Mouse (Mus musculus): Measurements from ENCODE around the gene Bach2.

Bach2 gene

DNA sequence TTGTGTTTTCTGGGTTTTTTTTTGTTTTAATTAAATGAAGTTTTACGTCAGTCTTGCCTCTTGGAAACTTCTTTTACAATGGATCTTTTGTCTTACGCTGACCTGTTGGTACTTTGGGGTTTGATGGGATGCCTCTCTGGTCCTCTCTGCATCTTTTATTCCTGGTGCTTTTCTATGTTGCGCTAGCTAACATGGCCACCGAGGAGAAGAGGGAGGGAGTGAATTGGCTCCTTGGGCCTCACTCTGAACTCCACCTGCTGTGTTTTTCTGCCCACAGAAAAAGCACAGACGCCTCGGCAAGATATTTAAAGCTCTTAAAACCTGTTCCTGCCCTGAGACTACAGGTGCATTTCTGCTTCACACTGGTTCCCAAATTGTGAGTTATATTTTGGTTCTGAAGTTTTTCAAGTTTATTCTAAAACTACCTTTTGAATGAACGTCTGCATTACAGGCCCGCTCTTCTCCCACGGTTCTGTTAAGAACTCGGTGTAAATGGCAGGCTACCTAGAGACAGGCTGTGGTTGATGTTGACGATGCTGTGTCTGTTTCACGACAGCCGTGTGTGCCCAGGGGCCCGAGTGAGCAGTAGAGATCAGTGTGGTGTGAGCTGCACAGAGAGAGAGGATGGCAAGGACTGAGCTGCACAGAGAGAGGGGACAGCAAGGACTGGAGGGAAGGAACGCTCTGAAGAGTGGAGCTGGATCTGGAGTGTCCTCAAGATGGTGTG is 13.5 kb downstream of the Bach2 start:
- no peak for DNase-seq

DNA sequence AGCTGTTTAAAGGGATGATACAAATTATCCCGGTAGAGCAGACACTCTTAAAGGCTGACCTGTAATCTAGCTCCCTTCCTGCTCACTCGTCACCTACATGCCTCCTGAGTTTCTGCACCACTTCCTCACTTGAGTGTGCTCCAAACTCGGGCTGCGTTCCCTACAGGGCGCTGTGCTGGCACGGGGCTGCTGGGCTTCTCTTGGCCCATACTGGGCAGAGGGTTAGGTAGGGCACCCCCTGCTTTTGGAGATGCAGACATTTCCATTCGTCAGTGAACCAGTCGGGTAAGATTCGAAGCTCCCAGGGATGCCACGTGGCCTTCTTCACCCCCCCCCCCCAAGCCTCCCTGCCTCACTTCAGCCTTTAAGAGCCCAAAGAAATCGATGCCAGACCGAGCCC is 19.1 kb downstream of the Bach2 start:
- no peak for DNase-seq

DNA sequence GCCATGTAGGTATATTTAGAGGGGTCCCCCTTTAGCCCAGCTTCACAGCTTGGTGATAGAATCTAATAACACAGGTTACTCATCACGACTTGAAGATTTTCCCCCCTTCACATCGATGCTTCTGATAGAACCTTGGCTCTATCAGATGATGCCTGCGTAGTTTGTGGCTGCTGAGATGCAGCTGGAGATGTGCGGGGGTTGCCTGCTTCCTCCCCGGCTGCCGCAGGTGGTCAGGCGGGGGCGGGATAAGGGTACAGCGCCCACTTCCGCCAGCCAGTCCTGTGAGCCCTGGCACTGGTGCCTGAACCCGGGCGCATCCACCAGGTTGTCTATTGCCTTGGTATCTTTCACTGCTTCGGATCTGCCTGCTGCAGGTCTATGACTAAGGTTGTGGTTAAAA is 19.5 kb downstream of the Bach2 start:
- DNase-seq = no peak

DNA sequence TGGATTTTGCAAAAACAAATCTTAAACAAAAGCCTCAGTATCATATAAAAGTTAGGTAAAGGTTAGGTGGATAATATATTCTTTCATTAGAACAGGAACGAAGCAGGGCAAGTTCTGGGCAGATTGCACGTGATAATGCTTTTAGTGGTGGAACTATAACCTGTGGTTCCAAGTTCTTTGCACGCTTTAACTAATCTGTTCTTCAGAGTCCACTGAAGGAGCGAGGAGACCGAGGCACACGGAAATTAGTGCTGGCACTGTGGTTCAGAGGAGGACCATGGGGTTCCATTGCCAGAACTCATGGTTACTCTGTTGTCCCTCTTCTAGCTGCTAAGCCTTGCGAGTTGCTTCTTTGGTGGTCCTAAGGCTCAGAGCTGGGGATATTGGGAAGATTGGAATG is 20.0 kb downstream of the Bach2 start:
- no peak for DNase-seq

DNA sequence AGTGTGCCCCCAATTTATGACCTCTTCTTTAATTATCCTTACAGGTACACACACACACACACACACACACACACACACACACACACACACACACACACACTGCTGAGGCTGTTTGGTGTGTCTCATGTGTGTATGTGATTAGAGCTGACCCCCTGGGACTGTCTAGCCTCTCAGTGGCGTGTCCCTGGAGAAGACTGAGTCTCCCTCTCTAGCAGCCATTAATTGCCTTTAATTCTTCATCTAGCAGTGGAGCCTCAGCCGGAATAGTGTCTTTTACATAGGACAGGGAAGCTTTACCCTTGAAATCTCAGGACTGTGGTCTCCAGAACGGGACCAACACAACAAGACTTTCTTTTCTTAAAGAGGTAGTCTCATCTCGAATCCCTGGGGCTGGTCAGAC is 22.3 kb downstream of the Bach2 start:
- DNase-seq = no peak

DNA sequence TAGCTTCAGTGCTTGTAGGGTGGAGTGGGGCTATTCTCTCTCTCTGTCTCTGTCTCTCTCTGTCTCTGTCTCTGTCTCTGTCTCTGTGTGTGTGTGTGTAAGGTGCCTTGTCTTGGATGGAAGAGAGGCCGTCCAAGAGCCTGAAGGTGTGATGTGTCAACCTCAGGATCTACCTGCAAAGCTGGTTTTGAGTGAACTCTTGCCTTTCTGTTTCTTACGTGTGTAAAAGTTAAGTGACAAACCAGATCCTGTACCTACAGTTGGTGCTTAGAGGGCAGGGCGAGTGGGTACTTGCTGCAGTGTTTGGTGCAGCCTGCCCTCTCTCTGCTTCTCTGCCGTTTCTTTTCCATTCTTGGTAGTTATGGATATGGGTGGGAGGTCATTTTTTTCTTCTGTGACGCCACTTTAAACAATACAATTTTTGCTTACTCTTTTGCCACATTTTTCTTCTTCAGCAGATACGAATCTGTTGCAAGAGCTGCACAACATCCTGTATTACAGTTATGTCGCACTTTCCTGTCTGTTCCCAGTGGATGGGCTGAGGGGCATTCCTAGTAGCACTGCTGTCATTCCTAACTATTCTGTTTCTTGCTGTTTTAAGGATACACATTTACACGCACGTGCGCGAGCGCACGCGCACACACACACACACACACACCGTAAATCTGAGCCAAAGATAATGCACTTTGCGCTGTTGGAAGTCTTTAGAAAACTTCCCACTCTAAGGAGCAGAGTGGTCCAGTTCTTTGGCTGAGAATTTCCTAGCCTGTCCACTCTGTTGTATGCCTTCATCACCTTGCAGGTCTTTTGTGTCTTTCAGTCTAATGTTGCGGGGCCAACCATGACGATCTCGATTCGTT is 24.5 kb downstream of the Bach2 start:
- no peak for DNase-seq

DNA sequence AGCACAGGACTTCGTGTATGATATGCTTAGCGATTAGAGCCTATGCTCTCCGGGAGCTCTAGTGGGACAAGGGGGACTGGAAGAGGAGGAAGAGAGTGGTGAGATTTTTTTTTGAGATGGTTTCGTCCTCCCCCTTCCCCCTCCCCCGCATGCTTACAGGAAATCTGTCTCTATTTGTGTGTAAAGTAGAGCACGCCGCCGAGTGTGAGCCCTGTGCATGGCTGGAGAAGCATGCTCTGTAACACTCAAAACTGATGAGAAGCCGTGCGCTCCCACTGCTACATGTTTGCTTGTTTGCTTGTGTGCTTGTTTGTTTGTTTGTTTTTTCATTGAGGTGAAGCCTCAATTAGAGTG is 25.1 kb downstream of the Bach2 start:
- DNase-seq = no peak

DNA sequence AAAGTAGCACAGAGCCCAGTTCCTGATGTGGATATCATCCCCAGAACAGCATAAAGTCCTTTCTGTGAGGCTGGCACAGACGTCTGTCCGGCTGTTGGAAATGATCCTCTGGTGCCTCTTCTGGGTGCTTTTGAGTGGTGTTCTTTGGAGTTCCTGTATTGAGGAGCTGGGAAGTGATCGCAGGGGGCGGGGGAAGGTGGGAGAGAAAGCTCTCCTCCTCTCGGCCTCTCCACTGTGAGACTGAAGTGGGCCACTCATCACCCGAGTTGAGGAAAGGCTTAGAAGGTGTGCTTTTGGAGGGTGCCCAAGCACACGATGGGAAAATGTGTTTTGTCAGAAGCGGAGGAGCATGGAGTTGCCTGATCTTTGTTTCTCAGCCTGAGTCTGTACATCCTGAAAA is 26.3 kb downstream of the Bach2 start:
- DNase-seq = no peak

DNA sequence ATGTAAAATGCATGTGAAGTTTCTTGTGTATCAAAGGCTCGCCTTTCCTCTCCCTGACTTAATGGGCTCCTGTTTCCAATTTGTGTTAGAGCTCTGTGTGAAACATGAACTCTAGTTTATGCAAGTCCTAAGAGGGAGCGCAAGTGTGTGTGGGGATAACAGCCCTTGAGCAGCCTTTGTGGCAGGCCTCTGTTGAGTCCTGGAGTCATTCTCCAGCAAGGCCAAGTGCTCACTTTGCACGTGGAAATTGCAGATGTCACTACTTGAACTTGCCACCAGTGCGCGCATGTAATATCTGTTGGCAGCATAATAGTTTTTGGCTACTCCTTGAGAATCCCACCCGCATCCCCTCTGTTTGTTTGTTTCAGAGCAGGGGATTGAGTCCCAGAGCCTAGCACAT is 28.1 kb downstream of the Bach2 start:
- no peak for DNase-seq

DNA sequence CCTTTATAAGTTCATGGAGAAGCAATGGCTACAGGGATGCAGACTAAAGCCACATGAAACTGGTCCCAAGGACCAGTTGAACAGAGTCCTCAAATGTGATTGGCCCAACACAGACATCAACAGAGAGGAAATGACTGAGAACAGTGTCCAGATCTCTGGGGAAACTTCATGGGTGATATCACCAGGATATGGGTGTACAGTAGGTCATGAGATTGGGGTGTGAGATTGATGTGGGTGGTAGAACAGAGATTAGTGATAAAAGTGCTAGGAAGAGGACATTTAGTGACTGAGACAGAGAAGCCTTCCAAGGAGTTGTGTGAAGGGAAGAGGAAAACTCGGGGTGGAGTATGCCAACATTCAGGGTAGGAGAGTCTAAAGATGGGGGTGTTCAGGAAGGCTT is 29.4 kb downstream of the Bach2 start:
- DNase-seq = no peak

DNA sequence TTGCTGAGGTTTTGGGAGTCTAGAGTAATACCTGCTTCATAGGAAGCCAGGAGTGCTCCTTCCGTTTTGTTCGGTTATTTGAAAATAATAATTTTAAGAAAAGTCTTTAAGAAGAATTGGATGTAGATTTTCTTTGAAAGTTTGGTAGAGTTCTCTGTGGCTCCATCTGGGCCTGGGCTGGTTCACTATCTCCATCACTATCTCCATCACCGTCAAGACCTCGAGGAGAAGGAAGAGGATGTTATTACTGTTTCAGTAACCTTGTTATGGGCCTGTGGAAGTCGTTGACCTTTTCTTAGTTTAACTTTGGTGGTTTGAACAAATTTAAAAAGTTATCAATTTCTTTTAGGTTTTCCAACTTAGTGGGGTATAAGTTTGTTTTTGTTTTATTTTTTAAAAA is 33.8 kb downstream of the Bach2 start:
- no peak for DNase-seq

DNA sequence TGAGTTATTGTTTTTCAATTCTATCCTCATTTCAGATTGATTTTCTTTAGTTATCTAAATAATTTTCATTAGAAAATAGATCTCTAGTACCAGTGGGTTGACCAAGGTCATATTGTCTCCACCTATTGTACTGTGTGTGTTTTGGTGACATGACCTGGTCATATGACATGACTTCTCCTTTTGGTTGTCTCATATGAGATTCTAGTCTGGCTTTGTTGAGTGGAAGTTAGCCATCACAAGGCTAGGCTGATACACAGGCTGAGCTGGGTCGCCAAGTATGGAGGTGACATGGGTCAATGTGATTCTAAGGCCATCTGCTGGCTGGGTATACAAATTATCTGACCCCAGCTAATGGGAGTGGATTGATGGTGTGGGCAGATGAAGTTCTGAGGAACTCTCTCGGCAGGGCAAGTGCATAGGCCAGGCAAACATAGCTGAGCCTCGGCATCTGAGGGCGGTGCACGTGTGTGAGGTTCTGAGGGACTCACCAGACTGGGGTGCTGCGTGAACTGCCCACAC is 36.2 kb downstream of the Bach2 start:
- no peak for DNase-seq

DNA sequence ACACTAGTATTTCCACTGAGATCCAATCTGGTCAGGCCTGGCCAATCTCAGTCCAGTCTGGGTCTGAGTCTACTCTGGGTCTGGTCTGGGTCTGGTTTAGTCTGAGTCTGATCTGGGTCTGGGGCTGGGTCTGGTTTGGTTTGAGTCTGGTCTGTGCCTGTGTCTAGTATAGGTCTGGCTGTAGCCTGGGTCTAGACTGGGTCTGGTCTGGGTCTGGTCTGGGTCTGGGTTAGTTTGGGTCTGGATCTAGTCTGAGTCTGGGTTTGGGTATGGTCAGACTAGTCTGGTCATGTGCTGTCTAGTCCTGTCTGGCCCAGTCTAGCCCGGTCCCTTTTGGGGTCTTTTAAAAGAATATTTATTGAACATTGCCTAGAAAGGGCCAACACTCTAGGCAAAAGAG is 41.2 kb downstream of the Bach2 start:
- no peak for DNase-seq

DNA sequence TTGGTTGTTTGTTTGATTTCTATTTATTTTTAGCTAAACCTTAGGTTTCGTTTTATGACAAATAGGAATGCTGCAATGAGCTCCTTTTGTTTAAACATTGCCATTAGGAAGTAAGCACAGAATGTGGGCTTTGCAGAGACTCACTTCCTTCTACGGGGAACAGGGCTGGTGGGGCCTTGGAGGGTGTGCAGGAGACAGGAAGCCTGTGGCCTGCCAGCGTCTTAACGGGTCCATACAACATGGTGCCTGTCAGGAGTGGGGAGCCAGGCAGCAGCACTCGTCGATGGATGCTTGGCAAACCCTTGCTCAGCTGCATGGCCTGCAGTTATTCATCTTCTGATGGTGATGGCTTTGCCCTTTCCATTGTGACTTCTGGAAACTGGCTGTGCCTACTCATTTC is 41.8 kb downstream of the Bach2 start:
- no peak for DNase-seq

DNA sequence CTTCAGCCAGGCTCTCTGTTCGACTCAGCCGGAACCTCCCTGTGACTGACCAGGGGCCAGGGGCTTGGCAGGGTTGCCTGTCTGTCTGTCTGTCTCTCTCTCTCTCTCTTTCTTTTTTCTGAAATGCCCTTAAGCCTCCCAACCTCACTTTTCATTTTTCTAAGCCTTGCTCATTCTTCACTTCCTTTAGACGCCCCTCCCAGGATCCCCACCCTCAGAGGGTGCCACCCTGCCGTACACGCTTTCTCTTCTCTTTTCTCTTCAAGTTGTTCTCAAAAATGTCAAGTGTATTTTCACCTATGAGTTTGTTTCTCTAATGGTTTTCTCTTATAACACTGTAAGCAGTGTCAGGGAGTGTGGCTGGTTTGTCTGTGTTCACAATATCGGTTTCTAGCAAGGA is 42.7 kb downstream of the Bach2 start:
- no peak for DNase-seq

DNA sequence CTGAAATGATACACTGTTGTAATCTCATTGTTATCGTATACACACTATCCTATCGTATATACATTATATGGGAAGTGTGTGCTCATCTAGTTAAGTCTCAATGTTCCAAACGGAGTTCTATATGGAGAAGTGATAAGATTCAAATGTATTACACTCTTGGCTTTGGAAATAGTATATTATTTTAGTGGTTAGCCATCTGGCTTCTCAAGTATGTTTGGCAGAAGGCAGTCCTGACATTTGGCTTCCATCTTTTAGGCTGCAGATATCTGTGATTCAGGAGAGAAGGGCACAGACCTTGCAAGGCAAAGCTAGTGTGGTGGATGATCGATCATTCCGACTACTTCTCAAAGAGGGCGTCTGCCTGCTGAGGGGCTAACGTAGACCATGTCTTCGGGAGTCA is 47.8 kb downstream of the Bach2 start:
- DNase-seq = no peak

DNA sequence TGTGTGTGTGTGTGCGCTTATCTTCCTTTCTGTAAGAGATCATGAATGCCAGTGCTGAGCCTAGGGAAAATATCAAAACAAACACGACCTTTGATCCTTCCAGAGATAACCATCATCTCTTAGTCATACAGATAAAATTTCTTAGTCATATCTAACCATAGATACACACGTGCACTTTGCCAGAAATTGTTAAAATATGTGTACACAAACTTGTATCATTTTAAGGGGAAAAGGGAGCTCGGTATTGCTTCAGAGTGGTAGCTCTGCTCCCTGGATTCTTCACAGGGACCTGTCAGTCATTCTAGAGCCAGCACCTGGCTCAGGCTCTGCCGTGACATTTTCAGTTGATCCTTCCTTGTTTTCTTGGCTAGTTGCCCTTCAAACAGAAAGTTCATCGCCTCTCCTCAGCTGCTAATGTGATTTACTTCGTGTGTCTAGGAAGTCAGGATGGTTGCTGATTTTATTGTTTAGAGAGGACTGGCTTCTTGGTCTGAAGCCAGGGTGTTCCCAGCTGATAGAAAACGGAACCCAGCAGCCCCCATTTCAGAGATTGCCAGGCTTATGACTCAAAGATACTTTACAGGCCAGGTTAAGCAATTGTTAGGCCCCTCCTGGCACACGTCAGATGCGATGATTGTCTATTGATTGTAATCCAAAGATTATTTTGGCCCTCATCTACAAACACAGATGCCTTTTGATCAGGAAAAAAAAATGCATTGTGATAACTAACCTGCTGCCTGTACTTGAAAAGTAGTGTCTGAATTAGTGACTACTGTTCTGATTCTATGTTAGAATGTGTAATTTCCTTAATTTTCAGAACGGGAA is 49.6 kb downstream of the Bach2 start:
- DNase-seq = peak; percentile 50

DNA sequence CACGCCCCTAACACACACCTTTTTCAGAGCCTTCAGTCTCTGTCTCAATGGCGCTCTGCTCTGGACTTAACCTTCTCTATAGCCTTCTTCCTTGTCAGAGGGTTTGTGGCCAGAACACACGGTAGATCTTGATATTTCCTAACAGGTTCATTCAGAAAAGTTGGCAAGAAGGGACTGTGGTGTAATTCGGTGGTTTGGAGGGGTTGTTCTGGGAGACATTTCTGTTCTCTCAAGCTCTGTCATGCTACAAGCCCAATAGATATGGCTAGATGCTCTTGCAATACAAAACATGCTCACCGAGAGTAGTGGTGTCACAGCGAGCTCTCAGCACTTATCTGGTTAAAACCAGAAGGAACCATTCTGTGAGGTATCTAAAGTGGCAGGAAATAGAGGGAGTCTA is 51.2 kb downstream of the Bach2 start:
- no peak for DNase-seq

DNA sequence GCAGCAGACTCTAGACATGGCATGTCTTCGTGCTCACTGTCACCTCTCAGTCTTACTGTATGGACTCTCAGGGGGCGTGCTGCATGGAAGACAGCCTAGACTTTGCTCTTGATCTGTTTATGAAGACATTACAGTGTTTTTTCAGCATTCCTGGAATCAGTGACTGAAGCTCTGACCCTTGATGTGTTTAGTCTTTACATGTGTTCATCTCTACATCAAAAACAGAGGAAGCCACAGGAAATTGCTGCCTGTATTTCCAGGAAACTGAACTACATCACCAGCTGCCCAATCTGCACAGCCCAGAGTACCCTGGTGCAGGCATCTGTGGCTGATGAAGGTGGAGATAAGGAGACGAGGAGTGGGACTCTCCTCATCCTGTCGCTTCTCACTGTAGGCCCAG is 52.8 kb downstream of the Bach2 start:
- no peak for DNase-seq

DNA sequence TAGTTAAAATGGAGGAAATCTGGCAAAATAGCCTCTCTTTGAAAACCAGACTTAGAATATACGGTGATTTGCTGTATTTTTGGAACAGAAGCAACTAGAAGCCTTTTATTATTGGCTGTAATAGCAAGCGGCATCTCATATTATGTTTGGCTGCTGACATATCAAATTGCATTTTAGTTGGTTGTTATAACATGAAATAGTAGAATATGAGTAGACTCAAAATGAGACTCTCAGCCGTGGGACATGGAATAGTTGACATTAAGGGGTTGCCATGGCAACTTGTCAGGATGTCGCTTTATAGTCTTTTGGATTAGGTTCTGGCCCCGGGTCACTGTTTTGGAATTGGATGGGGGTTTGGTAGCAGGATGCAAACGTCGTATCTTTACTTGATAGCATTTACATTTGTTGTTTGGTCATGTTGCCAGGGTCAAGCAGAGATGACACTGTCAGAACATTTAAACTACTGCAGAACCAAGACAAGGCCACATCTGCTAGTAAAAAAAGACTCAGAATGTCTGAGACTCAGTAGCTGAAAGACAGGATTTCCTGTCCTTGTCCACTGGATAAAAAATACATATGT is 55.2 kb downstream of the Bach2 start:
- no peak for DNase-seq

DNA sequence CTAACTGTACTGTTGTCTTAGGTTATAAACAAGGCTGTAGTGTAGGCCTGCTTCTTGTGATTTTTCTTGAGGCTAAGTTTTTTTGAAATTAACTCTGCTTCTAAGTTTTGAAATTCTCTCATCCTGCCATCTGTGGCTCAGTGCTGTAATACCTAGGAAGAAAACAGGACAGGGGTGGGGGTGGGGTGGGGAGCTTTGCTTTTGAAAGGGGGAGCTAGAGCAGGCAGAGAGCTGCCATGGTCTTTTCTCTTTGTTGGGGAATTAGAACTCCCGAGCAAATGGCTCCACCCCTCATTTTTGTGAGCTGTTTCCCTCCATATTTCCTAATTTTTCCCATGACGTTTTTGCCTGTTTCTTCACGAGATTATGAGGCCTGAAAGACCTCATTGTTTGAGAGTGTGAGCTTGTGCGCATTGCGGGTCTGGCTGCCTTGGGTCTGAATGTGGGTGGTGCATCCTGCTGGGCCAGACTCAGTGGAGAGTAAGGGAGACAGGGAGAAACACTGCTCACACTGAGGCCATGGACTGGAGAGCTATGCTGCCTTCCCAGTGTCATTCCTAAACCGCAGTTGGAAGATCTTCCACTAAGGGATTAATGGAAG is 58.6 kb downstream of the Bach2 start:
- no peak for DNase-seq

DNA sequence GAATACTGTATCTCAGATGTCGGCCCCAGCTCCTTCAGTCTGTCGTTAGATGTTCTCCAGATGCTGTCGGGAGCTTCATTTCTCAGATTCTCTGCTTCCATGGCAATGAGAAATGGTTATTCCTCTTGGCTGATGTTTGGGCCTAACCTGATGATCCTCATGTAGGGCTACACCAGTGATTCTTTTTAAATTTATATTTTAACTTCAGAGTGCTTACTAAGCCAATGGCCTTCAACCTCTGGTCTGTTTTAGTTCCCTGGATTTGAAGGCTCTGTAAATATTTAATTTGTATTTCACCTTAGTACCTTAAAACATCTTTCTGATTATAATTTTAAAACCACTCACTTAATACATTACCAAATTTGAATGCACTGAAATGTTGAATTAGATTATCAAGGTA is 60.6 kb downstream of the Bach2 start:
- no peak for DNase-seq

DNA sequence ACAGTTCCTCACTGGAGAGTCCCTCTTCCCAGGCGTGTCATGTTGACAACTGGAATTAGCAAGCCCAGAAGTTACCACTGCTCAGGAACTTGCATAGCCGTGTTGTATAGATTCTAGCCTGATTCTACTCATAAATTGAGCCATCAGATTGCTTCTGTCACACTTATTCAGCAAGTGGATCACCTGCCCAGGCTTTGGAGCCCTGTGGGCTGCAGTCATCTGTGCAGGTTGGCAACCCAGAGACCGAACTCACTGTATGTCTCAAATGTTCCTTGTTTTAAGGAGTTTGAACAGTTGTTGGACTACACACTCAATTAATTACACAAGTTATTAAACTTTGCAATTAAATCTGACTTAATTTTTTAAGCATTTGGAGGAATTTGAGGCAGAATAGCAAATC is 61.4 kb downstream of the Bach2 start:
- DNase-seq = no peak
